Mouse (Mus musculus) brain, embryonic 14.5 days (tissue): ENCODE measurements at regions not wholly inside any gene's neighbourhood (a gene's known extent, or its start where the extent isn't known, plus 50 kb on each side); places are given as distances from the start of the nearest gene placed in this dataset.

Experiments
- CTCF ChIP-seq: fragments of 200-500 bp; IDR thresholded peaks from 2 replicates; pipeline ENCODE4 v1.5.1; 2012; ENCODE audit warnings: inconsistent platforms, mild to moderate bottlenecking, moderate library complexity, borderline replicate concordance; ENCODE audit not compliant: insufficient read depth, insufficient read length; ENCODE audit errors: extremely low read depth
- POLR2A ChIP-seq: fragments of 200-500 bp; IDR thresholded peaks from 2 replicates; pipeline ENCODE4 v1.6.1; 2012; ENCODE audit warnings: mild to moderate bottlenecking, inconsistent platforms, borderline replicate concordance; ENCODE audit not compliant: poor library complexity, insufficient read depth, insufficient read length, severe bottlenecking; ENCODE audit errors: extremely low read depth

DNA sequence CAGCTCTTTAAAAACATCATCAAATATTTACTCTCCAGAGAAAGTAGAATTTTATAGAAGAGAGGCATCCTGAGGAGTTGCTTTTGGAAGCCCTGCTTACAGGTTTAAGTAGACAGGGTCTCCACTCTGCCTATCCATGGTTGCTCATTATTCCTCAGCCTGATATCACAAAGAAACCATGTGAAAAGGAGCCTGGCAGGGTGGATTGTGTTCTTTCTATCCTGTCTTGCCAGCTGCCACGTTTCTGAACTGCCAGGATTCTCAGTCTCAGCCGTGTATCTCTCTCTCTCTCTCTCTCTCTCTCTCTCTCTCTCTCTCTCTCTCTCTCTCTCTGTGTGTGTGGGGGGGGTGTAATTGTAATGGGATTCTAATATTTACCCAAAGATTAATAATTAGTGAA lies 431.9 kb upstream of the Atp11b start:
- TF ChIP-seq CTCF = no peak
- TF ChIP-seq POLR2A = no peak
